Mouse (Mus musculus) right cerebral cortex, postnatal 25 days (tissue): ENCODE results near the gene Adprm.

Source experiments
- DNase-seq: peaks from one replicate; pipeline ENCODE4 v3.0.0; 2022

Adprm gene

GRCm38 (mm10) chr11:67022354-67023115 lies 29.9 kb downstream of the Adprm start:
- DNase-seq = no peak

- DNase-seq = peak; percentile 43
Measured at GRCm38 (mm10) chr11:67020948-67021347, 31.4 kb downstream of the Adprm start.

GRCm38 (mm10) chr11:67019711-67020475 lies 32.5 kb downstream of the Adprm start:
- no peak for DNase-seq

GRCm38 (mm10) chr11:67017801-67018591 lies 34.4 kb downstream of the Adprm start:
- no peak for DNase-seq

- DNase-seq = no peak
Measured at GRCm38 (mm10) chr11:67011635-67012034, 40.8 kb downstream of the Adprm start.

GRCm38 (mm10) chr11:67010430-67010829 lies 42.0 kb downstream of the Adprm start:
- no peak for DNase-seq

GRCm38 (mm10) chr11:67008528-67008927 lies 43.9 kb downstream of the Adprm start:
- DNase-seq = no peak

- DNase-seq = no peak
Measured at GRCm38 (mm10) chr11:67007961-67008360, 44.4 kb downstream of the Adprm start.

- DNase-seq = no peak
Measured at GRCm38 (mm10) chr11:67002911-67003310, 49.5 kb downstream of the Adprm start.

GRCm38 (mm10) chr11:67001717-67002116 lies 50.7 kb downstream of the Adprm start:
- DNase-seq = no peak

GRCm38 (mm10) chr11:67000671-67001070 lies 51.7 kb downstream of the Adprm start:
- DNase-seq = no peak

- peak; percentile 25 for DNase-seq
Measured at GRCm38 (mm10) chr11:66998467-66999403, 53.7 kb downstream of the Adprm start.

GRCm38 (mm10) chr11:66996446-66996845 lies 55.9 kb downstream of the Adprm start:
- no peak for DNase-seq

GRCm38 (mm10) chr11:66993674-66994073 lies 58.7 kb downstream of the Adprm start:
- no peak for DNase-seq

GRCm38 (mm10) chr11:66992150-66992549 lies 60.2 kb downstream of the Adprm start:
- no peak for DNase-seq
